Mouse (Mus musculus) ES-E14 (cell line): ENCODE measurements at regions not wholly inside any gene's neighbourhood (a gene's known extent, or its start where the extent isn't known, plus 50 kb on each side); places are given as distances from the start of the nearest gene placed in this dataset.

ENCODE experiments used
- DNase-seq: peaks from one replicate; pipeline ENCODE4 v3.0.0-alpha.2; 2013; ENCODE audit warnings: low read depth, low spot score
- H3K27ac ChIP-seq: 2 replicates; pipeline ENCODE4 v1.5.1; 2012; ENCODE audit warnings: low read depth, mild to moderate bottlenecking, low read length, moderate library complexity, mixed read lengths; ENCODE audit not compliant: poor library complexity, insufficient read depth, severe bottlenecking
- H3K36me3 ChIP-seq: 2 replicates; pipeline ENCODE4 v1.6.1; 2012; ENCODE audit warnings: mild to moderate bottlenecking, low read length, moderate library complexity, mixed read lengths; ENCODE audit not compliant: control insufficient read depth, poor library complexity, insufficient read depth, severe bottlenecking
- H3K4me1 ChIP-seq, 2 experiments: fragments of 150-350 bp in 1 of 2; sonication (generic) in 1 of 2; 2 replicates each; pipeline ENCODE4 v1.6.1; 2012; ENCODE audit warnings: low read length in 2 of 2, mild to moderate bottlenecking in 1 of 2, mixed read lengths in 1 of 2; ENCODE audit not compliant: control insufficient read depth in 2 of 2, insufficient read depth in 2 of 2, poor library complexity in 1 of 2
- H3K4me3 ChIP-seq, 2 experiments: fragments of 150-350 bp in 1 of 2; sonication (generic) in 1 of 2; 2 replicates each; pipeline ENCODE4 v1.5.1; 2012; ENCODE audit warnings: low read length in 2 of 2, low read depth in 1 of 2, mild to moderate bottlenecking in 1 of 2, mixed read lengths in 1 of 2; ENCODE audit not compliant: insufficient read depth in 1 of 2, poor library complexity in 1 of 2, severe bottlenecking in 1 of 2
- H3K9ac ChIP-seq: 2 replicates; pipeline ENCODE4 v1.6.1; 2012; ENCODE audit warnings: low read depth, mild to moderate bottlenecking, low read length, mixed read lengths; ENCODE audit not compliant: poor library complexity, insufficient read depth, severe bottlenecking
- H3K9me3 ChIP-seq: fragments of 150-350 bp; sonication (generic); 2 replicates; pipeline ENCODE4 v1.6.1; 2012; ENCODE audit warnings: low read depth, mild to moderate bottlenecking, low read length; ENCODE audit not compliant: control insufficient read depth, insufficient read depth
- CHD2 ChIP-seq: IDR thresholded peaks from 2 replicates; pipeline ENCODE4 v1.6.1; 2014; ENCODE audit warnings: mild to moderate bottlenecking, low read depth, low read length, inconsistent platforms
- HCFC1 ChIP-seq: IDR thresholded peaks from 2 replicates; pipeline ENCODE4 v1.6.1; 2012; ENCODE audit warnings: low read length, inconsistent platforms, borderline replicate concordance; ENCODE audit not compliant: insufficient read depth
- MAFK ChIP-seq: IDR thresholded peaks from 2 replicates; pipeline ENCODE4 v1.6.1; 2014; ENCODE audit warnings: mild to moderate bottlenecking, low read depth, low read length, inconsistent platforms; ENCODE audit not compliant: insufficient read depth
- ZC3H11A ChIP-seq: IDR thresholded peaks from 2 replicates; pipeline ENCODE4 v1.6.1; 2012; ENCODE audit warnings: low read depth, mild to moderate bottlenecking, inconsistent platforms, low read length, borderline replicate concordance
- ZNF384 ChIP-seq: IDR thresholded peaks from 2 replicates; pipeline ENCODE4 v1.6.1; 2012; ENCODE audit warnings: low read depth, low read length, inconsistent platforms
- in situ Hi-C, 2 experiments: fragments of 600-800 bp; cut with MboI; formaldehyde crosslinking; loops; one replicate each; pipeline ENCODE4 v1.15.1; 2025; ENCODE audit warnings: low sequenced_read_pairs in 2 of 2, inconsistent platforms in 1 of 2; ENCODE audit not compliant: unreplicated experiment in 2 of 2

- Histone ChIP-seq H3K9me3 (no peaks in the 10 kb centered on the region), H3K27ac (no peak overlapping the region), H3K36me3 (no peaks in the 10 kb centered on the region), H3K4me1 (no peaks in the 10 kb centered on the region), H3K9ac (no peak overlapping the region), H3K4me3 (no peak overlapping the region)
- DNase-seq = no peak
- no peak for TF ChIP-seq MAFK
- no peak for TF ChIP-seq CHD2
- TF ChIP-seq ZNF384 = no peak
- TF ChIP-seq HCFC1 = no peak
- no peak for TF ChIP-seq ZC3H11A
- in situ Hi-C loops = no loop called here
Measured at GRCm38 (mm10) chr3:41179037-41179880, 96.4 kb upstream of the Pgrmc2 start.

- no peak for TF ChIP-seq MAFK
- no peak for TF ChIP-seq CHD2
- TF ChIP-seq HCFC1 = no peak
- TF ChIP-seq ZNF384 = no peak
- no peak for TF ChIP-seq ZC3H11A
- no peaks in the 10 kb centered on the region for H3K9me3 ChIP-seq
- H3K4me3 ChIP-seq = no peak overlapping the region
- DNase-seq = no peak
- H3K27ac ChIP-seq = no peak overlapping the region
- 0 out of 4 replicates have a peak, but pooled peaks cover 0 to 2% of the 10 kb centered on the region in 2 experiments for H3K4me1 ChIP-seq
- H3K36me3 ChIP-seq = no peaks in the 10 kb centered on the region
- no peak overlapping the region for H3K9ac ChIP-seq
- in situ Hi-C loops = no loop called here
Measured at GRCm38 (mm10) chr3:41177124-41177523, 94.3 kb upstream of the Pgrmc2 start.

GRCm38 (mm10) chr3:41175356-41175755, 92.5 kb upstream of the Pgrmc2 start:
- Histone ChIP-seq H3K36me3 (no peaks in the 10 kb centered on the region), H3K4me1 (peaks cover 0 to 5% of the 10 kb centered on the region in 2 experiments; a peak in 1 of 4 replicates), H3K9ac (no peak overlapping the region), H3K9me3 (no peaks in the 10 kb centered on the region), H3K27ac (no peak overlapping the region), H3K4me3 (no peak overlapping the region)
- TF ChIP-seq CHD2 (no peak), MAFK (no peak), ZNF384 (no peak), ZC3H11A (no peak), HCFC1 (no peak)
- in situ Hi-C loops = no loop called here
- DNase-seq = no peak

- in situ Hi-C loops = no loop called here
- Histone ChIP-seq H3K36me3 (no peaks in the 10 kb centered on the region), H3K27ac (no peak overlapping the region), H3K9ac (no peak overlapping the region), H3K4me1 (peaks cover 0 to 7% of the 10 kb centered on the region in 2 experiments; a peak in 1 of 4 replicates), H3K4me3 (no peak overlapping the region), H3K9me3 (no peaks in the 10 kb centered on the region)
- no peak for TF ChIP-seq HCFC1
- no peak for TF ChIP-seq CHD2
- no peak for TF ChIP-seq MAFK
- no peak for TF ChIP-seq ZC3H11A
- no peak for TF ChIP-seq ZNF384
- DNase-seq = peak; percentile 21
Measured at GRCm38 (mm10) chr3:41173561-41173960, 90.7 kb upstream of the Pgrmc2 start.
